Mouse (Mus musculus) spleen, postnatal 36 days (tissue): Measurements from ENCODE around the gene Cpn2.

Experiments
- DNase-seq, 2 experiments: peaks; one replicate each; pipeline ENCODE4 v3.0.0; 2022; ENCODE audit warnings: low spot score in 2 of 2, mixed read lengths in 1 of 2

Gene Cpn2

GRCm38 (mm10) chr16:30267359-30267758 is at the start of gene Cpn2:
Gene Cpn2, minus strand, starts transcription at chr16:30267499.
- DNase-seq = no peak

GRCm38 (mm10) chr16:30314236-30314635 is 46.9 kb upstream of the Cpn2 start:
- DNase-seq = peak in 1 of 2 experiments; percentile 11

- DNase-seq = no peak
These were observed 43.3 kb upstream of the Cpn2 start, which contains the start of gene Gp5 for GRCm38 (mm10) chr16:30310647-30311046. Gene Gp5, minus strand, starts transcription at chr16:30310779.

GRCm38 (mm10) chr16:30310171-30310515 is 42.8 kb upstream of the Cpn2 start:
- DNase-seq = no peak

- no peak for DNase-seq
These were observed 42.3 kb upstream of the Cpn2 start for GRCm38 (mm10) chr16:30309395-30310170.

GRCm38 (mm10) chr16:30308616-30309394 is 41.5 kb upstream of the Cpn2 start:
- peak; percentile 7 to 8 for DNase-seq

- DNase-seq = no peak
These were observed 40.8 kb upstream of the Cpn2 start for GRCm38 (mm10) chr16:30307961-30308615.

GRCm38 (mm10) chr16:30307306-30307705 is 40.0 kb upstream of the Cpn2 start:
- DNase-seq = no peak

- no peak for DNase-seq
These were observed 38.8 kb upstream of the Cpn2 start for GRCm38 (mm10) chr16:30306102-30306501.

- no peak for DNase-seq
These were observed 36.9 kb upstream of the Cpn2 start for GRCm38 (mm10) chr16:30304236-30304635.

- DNase-seq = no peak
These were observed 36.1 kb upstream of the Cpn2 start for GRCm38 (mm10) chr16:30303411-30303810.

- no peak for DNase-seq
These were observed 35.4 kb upstream of the Cpn2 start for GRCm38 (mm10) chr16:30302686-30303085.

GRCm38 (mm10) chr16:30299711-30300277 is 32.5 kb upstream of the Cpn2 start:
- DNase-seq = no peak

- DNase-seq = no peak
These were observed 30.2 kb upstream of the Cpn2 start for GRCm38 (mm10) chr16:30297450-30297849.

GRCm38 (mm10) chr16:30296601-30297275 is 29.4 kb upstream of the Cpn2 start:
- no peak for DNase-seq

GRCm38 (mm10) chr16:30295106-30295505 is 27.8 kb upstream of the Cpn2 start:
- DNase-seq = no peak

GRCm38 (mm10) chr16:30290436-30290835 is 23.1 kb upstream of the Cpn2 start:
- DNase-seq = no peak

GRCm38 (mm10) chr16:30285701-30286100 is 18.4 kb upstream of the Cpn2 start:
- DNase-seq = no peak

GRCm38 (mm10) chr16:30283743-30284337 is 16.5 kb upstream of the Cpn2 start:
- DNase-seq = no peak

- DNase-seq = no peak
These were observed 15.7 kb upstream of the Cpn2 start, which contains the start of gene Lrrc15 for GRCm38 (mm10) chr16:30282844-30283495. Gene Lrrc15, minus strand, starts transcription at chr16:30283256.
